Mouse (Mus musculus) MEL (cell line): Measurements from ENCODE around the gene Lamb1. TPM values are rescaled to one million over a fixed set of nuclear protein-coding genes. Genes with fewer than 3 reads are reported as not detected.

Experiments used
- DNase-seq: peaks from one replicate; pipeline ENCODE4 v3.0.0; 2011; ENCODE audit warnings: low read depth, low spot score
- H3K27ac ChIP-seq: 2 replicates; pipeline ENCODE4 v1.5.1; 2012; ENCODE audit warnings: low read depth, mild to moderate bottlenecking, control low read depth, low read length, moderate library complexity; ENCODE audit not compliant: control insufficient read depth
- H3K27me3 ChIP-seq, 2 experiments: fragments of 150-350 bp in 1 of 2; sonication (generic) in 1 of 2; 2 replicates each; pipeline ENCODE4 v1.6.1; 2012; ENCODE audit warnings: low read length in 2 of 2, mild to moderate bottlenecking in 2 of 2, improper control_type of control experiment in 1 of 2, moderate library complexity in 1 of 2; ENCODE audit not compliant: insufficient read depth in 2 of 2, control insufficient read depth in 1 of 2
- H3K36me3 ChIP-seq, 2 experiments: 2 replicates each; pipeline ENCODE4 v1.6.1; 2012 to 2014; ENCODE audit warnings: low read length in 2 of 2, improper control_type of control experiment in 1 of 2, inconsistent platforms in 1 of 2, mild to moderate bottlenecking in 1 of 2; ENCODE audit not compliant: insufficient read depth in 2 of 2, control insufficient read depth in 1 of 2
- H3K4me1 ChIP-seq, 2 experiments: fragments of 150-350 bp in 1 of 2; sonication (generic) in 1 of 2; 2 replicates each; pipeline ENCODE4 v1.6.1; 2012; ENCODE audit warnings: low read length in 2 of 2, improper control_type of control experiment in 1 of 2, mild to moderate bottlenecking in 1 of 2; ENCODE audit not compliant: insufficient read depth in 2 of 2, control insufficient read depth in 1 of 2
- H3K4me3 ChIP-seq, 2 experiments: fragments of 150-350 bp in 1 of 2; sonication (generic) in 1 of 2; 2 replicates each; pipeline ENCODE4 v1.5.1; 2012; ENCODE audit warnings: low read depth in 2 of 2, low read length in 2 of 2, mild to moderate bottlenecking in 2 of 2, moderate library complexity in 2 of 2, control low read depth in 1 of 2, improper control_type of control experiment in 1 of 2; ENCODE audit not compliant: control insufficient read depth in 1 of 2, insufficient read depth in 1 of 2
- H3K79me2 ChIP-seq: 2 replicates; pipeline ENCODE4 v1.6.1; 2012; ENCODE audit warnings: mild to moderate bottlenecking, low read length, moderate library complexity; ENCODE audit not compliant: control insufficient read depth, poor library complexity, insufficient read depth
- H3K9ac ChIP-seq: 2 replicates; pipeline ENCODE4 v1.6.1; 2012; ENCODE audit warnings: low read depth, mild to moderate bottlenecking, control low read depth, low read length, moderate library complexity; ENCODE audit not compliant: control insufficient read depth, poor library complexity, severe bottlenecking
- H3K9me3 ChIP-seq: fragments of 150-350 bp; sonication (generic); replicated peaks from 2 replicates; pipeline ENCODE4 v1.6.1; 2012; ENCODE audit warnings: mild to moderate bottlenecking, low read length, improper control_type of control experiment, moderate library complexity; ENCODE audit not compliant: insufficient read depth
- BHLHE40 ChIP-seq: IDR thresholded peaks from 2 replicates; pipeline ENCODE4 v1.6.1; 2012; ENCODE audit warnings: low read depth, mild to moderate bottlenecking, inconsistent platforms, low read length, improper control_type of control experiment, borderline replicate concordance
- CHD1 ChIP-seq: IDR thresholded peaks from 2 replicates; pipeline ENCODE4 v1.6.1; 2012; ENCODE audit warnings: low read depth, mild to moderate bottlenecking, inconsistent platforms, low read length, improper control_type of control experiment
- CTCF ChIP-seq, 3 experiments: IDR thresholded peaks in 2 of 3; conservative IDR thresholded peaks in 1 of 3; 2 replicates each; pipeline ENCODE4 v1.5.1; 2011 to 2012; ENCODE audit warnings: low read length in 3 of 3, low read depth in 2 of 3, mild to moderate bottlenecking in 2 of 3, improper control_type of control experiment in 1 of 3, inconsistent platforms in 1 of 3, mixed read lengths in 1 of 3, moderate library complexity in 1 of 3; ENCODE audit not compliant: control insufficient read depth in 1 of 3, insufficient read depth in 1 of 3, poor library complexity in 1 of 3, severe bottlenecking in 1 of 3
- E2F4 ChIP-seq: IDR thresholded peaks from 2 replicates; pipeline ENCODE4 v1.6.1; 2011; ENCODE audit warnings: low read depth, low read length, improper control_type of control experiment, borderline replicate concordance
- EP300 ChIP-seq, 2 experiments: IDR thresholded peaks; 2 replicates each; pipeline ENCODE4 v1.6.1; 2011; ENCODE audit warnings: improper control_type of control experiment in 2 of 2, low read length in 2 of 2, low read depth in 1 of 2, mild to moderate bottlenecking in 1 of 2
- ETS1 ChIP-seq: IDR thresholded peaks from 2 replicates; pipeline ENCODE4 v1.6.1; 2012; ENCODE audit warnings: low read depth, mild to moderate bottlenecking, inconsistent platforms, low read length, improper control_type of control experiment, moderate library complexity
- GABPA ChIP-seq: IDR thresholded peaks from 2 replicates; pipeline ENCODE4 v1.6.1; 2012; ENCODE audit warnings: low read depth, mild to moderate bottlenecking, inconsistent platforms, low read length, improper control_type of control experiment, moderate library complexity
- KAT2A ChIP-seq: conservative IDR thresholded peaks from 2 replicates; pipeline ENCODE4 v1.6.1; 2012; ENCODE audit warnings: low read depth, low read length, improper control_type of control experiment, inconsistent platforms
- MAFK ChIP-seq: IDR thresholded peaks from 2 replicates; pipeline ENCODE4 v1.6.1; 2011; ENCODE audit warnings: low read depth, mild to moderate bottlenecking, low read length, improper control_type of control experiment, borderline replicate concordance
- MAX ChIP-seq: IDR thresholded peaks from 2 replicates; pipeline ENCODE4 v1.6.1; 2011; ENCODE audit warnings: low read length, improper control_type of control experiment
- MAZ ChIP-seq: IDR thresholded peaks from 2 replicates; pipeline ENCODE4 v1.6.1; 2012; ENCODE audit warnings: low read depth, mild to moderate bottlenecking, inconsistent platforms, low read length, improper control_type of control experiment
- MEF2A ChIP-seq: IDR thresholded peaks from 2 replicates; pipeline ENCODE4 v1.6.1; 2014; ENCODE audit warnings: low read depth, mild to moderate bottlenecking, inconsistent platforms, low read length, improper control_type of control experiment; ENCODE audit not compliant: poor library complexity, insufficient replicate concordance, severe bottlenecking; ENCODE audit errors: extremely low read depth
- MXI1 ChIP-seq: IDR thresholded peaks from 2 replicates; pipeline ENCODE4 v1.6.1; 2011; ENCODE audit warnings: mild to moderate bottlenecking, low read depth, low read length, improper control_type of control experiment
- MYC ChIP-seq: IDR thresholded peaks from 2 replicates; pipeline ENCODE4 v1.6.1; 2011; ENCODE audit warnings: low read depth, mild to moderate bottlenecking, low read length, improper control_type of control experiment, moderate library complexity
- NRF1 ChIP-seq: IDR thresholded peaks from 2 replicates; pipeline ENCODE4 v1.6.1; 2014; ENCODE audit warnings: low read depth, mild to moderate bottlenecking, inconsistent platforms, low read length, improper control_type of control experiment, moderate library complexity; ENCODE audit not compliant: poor library complexity, insufficient read depth, severe bottlenecking
- POLR2A ChIP-seq, 2 experiments: IDR thresholded peaks; 2 replicates each; pipeline ENCODE4 v1.6.1; 2011 to 2012; ENCODE audit warnings: low read length in 2 of 2, mild to moderate bottlenecking in 2 of 2, control low read depth in 1 of 2, improper control_type of control experiment in 1 of 2, low read depth in 1 of 2, moderate library complexity in 1 of 2; ENCODE audit not compliant: control insufficient read depth in 1 of 2, insufficient read depth in 1 of 2, poor library complexity in 1 of 2
- POLR2AphosphoS2 ChIP-seq: IDR thresholded peaks from 2 replicates; pipeline ENCODE4 v1.6.1; 2011; ENCODE audit warnings: low read length, improper control_type of control experiment
- POLR2AphosphoS5 ChIP-seq: IDR thresholded peaks from 2 replicates; pipeline ENCODE4 v1.6.1; 2012; ENCODE audit warnings: low read depth, borderline replicate concordance, mild to moderate bottlenecking, inconsistent platforms, low read length, moderate library complexity, mixed read lengths
- RAD21 ChIP-seq: IDR thresholded peaks from 2 replicates; pipeline ENCODE4 v1.6.1; 2011; ENCODE audit warnings: mild to moderate bottlenecking, low read depth, low read length, improper control_type of control experiment
- RCOR1 ChIP-seq: IDR thresholded peaks from 2 replicates; pipeline ENCODE4 v1.6.1; 2012; ENCODE audit warnings: low read depth, mild to moderate bottlenecking, inconsistent platforms, low read length, improper control_type of control experiment
- SIN3A ChIP-seq: IDR thresholded peaks from 2 replicates; pipeline ENCODE4 v1.6.1; 2012; ENCODE audit warnings: low read length, improper control_type of control experiment, inconsistent platforms
- SMC3 ChIP-seq: IDR thresholded peaks from 2 replicates; pipeline ENCODE4 v1.6.1; 2011; ENCODE audit warnings: low read depth, low read length, improper control_type of control experiment
- USF2 ChIP-seq, 2 experiments: IDR thresholded peaks; 2 replicates each; pipeline ENCODE4 v1.6.1; 2011 to 2012; ENCODE audit warnings: improper control_type of control experiment in 2 of 2, low read length in 2 of 2, borderline replicate concordance in 1 of 2, inconsistent platforms in 1 of 2, low read depth in 1 of 2, mild to moderate bottlenecking in 1 of 2; ENCODE audit not compliant: insufficient read depth in 1 of 2
- ZKSCAN1 ChIP-seq: IDR thresholded peaks from 2 replicates; pipeline ENCODE4 v1.6.1; 2012; ENCODE audit warnings: low read depth, mild to moderate bottlenecking, inconsistent platforms, low read length, improper control_type of control experiment, moderate library complexity
- ZMIZ1 ChIP-seq: IDR thresholded peaks from 2 replicates; pipeline ENCODE4 v1.6.1; 2012; ENCODE audit warnings: low read depth, mild to moderate bottlenecking, inconsistent platforms, low read length, improper control_type of control experiment, moderate library complexity
- ZNF384 ChIP-seq: IDR thresholded peaks from 2 replicates; pipeline ENCODE4 v1.6.1; 2012; ENCODE audit warnings: low read depth, mild to moderate bottlenecking, inconsistent platforms, low read length, improper control_type of control experiment
- polyA plus RNA-seq, 2 experiments: library from polyadenylated mRNA; stranded (reverse) in 1 of 2; unstranded in 1 of 2; fragments of >175 nt in 1 of 2; fragments of >200 nt in 1 of 2; gene quantifications; 2 replicates each; pipeline versions ENCODE4 v1.2.1 to v1.2.4; 2012; ENCODE audit warnings: low replicate concordance in 2 of 2, low read depth in 1 of 2; ENCODE audit not compliant: insufficient read length in 2 of 2, insufficient read depth in 1 of 2, missing spikeins in 1 of 2
- total RNA-seq: library from RNA; depleted of rRNA; stranded (reverse); fragments of 300-350 nt; gene quantifications from 2 replicates; pipeline ENCODE4 v1.2.3, GENCODE M21; 2012

The Lamb1 gene
- total and polyA plus RNA-seq, 3 experiments: 0.03 TPM; not detected in 2

- H3K9ac ChIP-seq: no peak overlapping the region
- H3K27ac ChIP-seq: no peak overlapping the region
- TF ChIP-seq USF2 (IDR thresholded peaks at IDR 0.05; ENCODE audit: borderline replicate concordance in 1 of 2, insufficient read depth in 1 of 2, low read depth in 1 of 2, low read length in 2 of 2): no peak
- no peak for TF ChIP-seq MEF2A
- no peak for TF ChIP-seq MAFK
- TF ChIP-seq CTCF (IDR thresholded peaks at IDR 0.05 in 2 of 3, conservative IDR thresholded peaks at IDR 0.05 in 1 of 3; ENCODE audit: control insufficient read depth in 1 of 3, insufficient read depth in 1 of 3, low read depth in 2 of 3, low read length in 3 of 3, poor library complexity in 1 of 3, severe bottlenecking in 1 of 3): no peak
- TF ChIP-seq SIN3A: no peak
- no peak for TF ChIP-seq RAD21
- no peak for TF ChIP-seq ZNF384
- TF ChIP-seq POLR2AphosphoS5: no peak
- no peak for TF ChIP-seq MAX
- no peak for TF ChIP-seq RCOR1
- no peak for TF ChIP-seq EP300 (IDR thresholded peaks at IDR 0.05; ENCODE audit: low read depth in 1 of 2, low read length in 2 of 2)
- no peak for TF ChIP-seq GABPA
- TF ChIP-seq NRF1: no peak
- no peak for TF ChIP-seq MAZ
- TF ChIP-seq, all 39 proteins: peak for 0
- Histone ChIP-seq H3K79me2 (no peaks in the 10 kb centered on the region), H3K4me3 (no peak overlapping the region), H3K9me3 (no peaks in the 10 kb centered on the region), H3K4me1 (no peaks in the 10 kb centered on the region), H3K27me3 (peaks cover 0 to 2% of the 10 kb centered on the region in 2 experiments; a peak in 1 of 4 replicates), H3K36me3 (no peaks in the 10 kb centered on the region)
- no peak for DNase-seq
These were observed 21.0 kb upstream of the Lamb1 start for GRCm38 (mm10) chr12:31244001-31244400.

GRCm38 (mm10) chr12:31244691-31245090 is 20.3 kb upstream of the Lamb1 start:
- no peak overlapping the region for H3K4me3 ChIP-seq
- no peaks in the 10 kb centered on the region for H3K79me2 ChIP-seq
- no peak for DNase-seq
- H3K9me3 ChIP-seq: no peaks in the 10 kb centered on the region
- H3K36me3 ChIP-seq: no peaks in the 10 kb centered on the region
- no peaks in the 10 kb centered on the region for H3K4me1 ChIP-seq
- no peak overlapping the region for H3K9ac ChIP-seq
- TF ChIP-seq SIN3A: no peak
- no peak for TF ChIP-seq ZMIZ1
- no peak overlapping the region for H3K27ac ChIP-seq
- peaks cover 0 to 2% of the 10 kb centered on the region in 2 experiments; a peak in 1 of 4 replicates for H3K27me3 ChIP-seq

- no peaks in the 10 kb centered on the region for H3K27me3 ChIP-seq
- no peak for DNase-seq
- H3K27ac ChIP-seq: no peak overlapping the region
- no peaks in the 10 kb centered on the region for H3K36me3 ChIP-seq
- no peaks in the 10 kb centered on the region for H3K9me3 ChIP-seq
- no peak overlapping the region for H3K9ac ChIP-seq
- no peaks in the 10 kb centered on the region for H3K79me2 ChIP-seq
- H3K4me1 ChIP-seq: no peaks in the 10 kb centered on the region
- H3K4me3 ChIP-seq: no peak overlapping the region
- TF ChIP-seq MAFK (no peak), POLR2A (IDR thresholded peaks at IDR 0.05; ENCODE audit: control insufficient read depth in 1 of 2, insufficient read depth in 1 of 2, low read depth in 1 of 2, low read length in 2 of 2, poor library complexity in 1 of 2) (no peak), CHD1 (no peak), MAZ (no peak), CTCF (IDR thresholded peaks at IDR 0.05 in 2 of 3, conservative IDR thresholded peaks at IDR 0.05 in 1 of 3; ENCODE audit: control insufficient read depth in 1 of 3, insufficient read depth in 1 of 3, low read depth in 2 of 3, low read length in 3 of 3, poor library complexity in 1 of 3, severe bottlenecking in 1 of 3) (no peak), SMC3 (no peak), EP300 (IDR thresholded peaks at IDR 0.05; ENCODE audit: low read depth in 1 of 2, low read length in 2 of 2) (no peak), ZKSCAN1 (no peak), POLR2AphosphoS2 (no peak), BHLHE40 (no peak), KAT2A (no peak), ETS1 (no peak), E2F4 (no peak), MYC (no peak), POLR2AphosphoS5 (no peak), MXI1 (no peak), ZNF384 (no peak), RAD21 (no peak)
These were observed 18.9 kb upstream of the Lamb1 start for GRCm38 (mm10) chr12:31246153-31246552.
